Mouse (Mus musculus): ENCODE measurements around the gene Oaz1.
"Not testable (repeated sequence)": the region's sequence is repeated elsewhere in the genome, so short reads cannot be mapped to it uniquely, and the experiment has no call there.

Oaz1 gene

GRCm38 (mm10) chr10:80822528-80822927 lies 3.9 kb upstream of the Oaz1 start:
- no peak for DNase-seq (ENCODE audit: extremely low read depth, low read depth, low spot score)

- DNase-seq (ENCODE audit: extremely low read depth, low read depth, low spot score): no peak
Measured at GRCm38 (mm10) chr10:80823316-80823715, 3.1 kb upstream of the Oaz1 start.

GRCm38 (mm10) chr10:80823847-80824643 lies 2.4 kb upstream of the Oaz1 start:
- DNase-seq (ENCODE audit: extremely low read depth, low read depth, low spot score): no peak

- no peak for DNase-seq (ENCODE audit: extremely low read depth, low read depth, low spot score)
Measured at GRCm38 (mm10) chr10:80824827-80825226, 1.6 kb upstream of the Oaz1 start.

- DNase-seq (ENCODE audit: extremely low read depth, low read depth, low spot score): no peak
Measured at GRCm38 (mm10) chr10:80827063-80827869, 810 bp downstream of the Oaz1 start.

- no peak for DNase-seq (ENCODE audit: extremely low read depth, low read depth, low spot score)
Measured at GRCm38 (mm10) chr10:80827870-80828420, 1.5 kb downstream of the Oaz1 start.

GRCm38 (mm10) chr10:80828587-80828986 lies 2.1 kb downstream of the Oaz1 start:
- not testable (repeated sequence) for DNase-seq (ENCODE audit: extremely low read depth, low read depth, low spot score)

- no peak for DNase-seq (ENCODE audit: extremely low read depth, low read depth, low spot score)
Measured at GRCm38 (mm10) chr10:80829359-80830278, 3.2 kb downstream of the Oaz1 start.

- no peak for DNase-seq (ENCODE audit: extremely low read depth, low read depth, low spot score)
Measured at GRCm38 (mm10) chr10:80831136-80831535, 4.7 kb downstream of the Oaz1 start.

GRCm38 (mm10) chr10:80832818-80833217 lies 6.4 kb downstream of the Oaz1 start:
- no peak for DNase-seq (ENCODE audit: extremely low read depth, low read depth, low spot score)

GRCm38 (mm10) chr10:80835617-80836016 lies 9.2 kb downstream of the Oaz1 start:
- no peak for DNase-seq (ENCODE audit: extremely low read depth, low read depth, low spot score)

GRCm38 (mm10) chr10:80836949-80837379 lies 10.5 kb downstream of the Oaz1 start:
- DNase-seq (ENCODE audit: extremely low read depth, low read depth, low spot score): no peak

GRCm38 (mm10) chr10:80837827-80838226 lies 11.4 kb downstream of the Oaz1 start:
- no peak for DNase-seq (ENCODE audit: extremely low read depth, low read depth, low spot score)

GRCm38 (mm10) chr10:80838346-80838912 lies 12.0 kb downstream of the Oaz1 start:
- DNase-seq (ENCODE audit: extremely low read depth, low read depth, low spot score): no peak

- no peak for DNase-seq (ENCODE audit: extremely low read depth, low read depth, low spot score)
Measured at GRCm38 (mm10) chr10:80839848-80840247, 13.4 kb downstream of the Oaz1 start.

GRCm38 (mm10) chr10:80841685-80842084 lies 15.2 kb downstream of the Oaz1 start:
- DNase-seq (ENCODE audit: extremely low read depth, low read depth, low spot score): no peak

- no peak for DNase-seq (ENCODE audit: extremely low read depth, low read depth, low spot score)
Measured at GRCm38 (mm10) chr10:80842334-80842733, 15.9 kb downstream of the Oaz1 start.

GRCm38 (mm10) chr10:80843087-80843930 lies 16.9 kb downstream of the Oaz1 start:
- DNase-seq (ENCODE audit: extremely low read depth, low read depth, low spot score): no peak

GRCm38 (mm10) chr10:80843931-80844547 lies 17.6 kb downstream of the Oaz1 start, which contains the start of gene Lingo3:
Gene Lingo3, minus strand, starts transcription at chr10:80844039.
- no peak for DNase-seq (ENCODE audit: extremely low read depth, low read depth, low spot score)
